Mouse (Mus musculus): Measurements from ENCODE around the gene Ulk2. TPM values are rescaled to one million over a fixed set of nuclear protein-coding genes. Genes with fewer than 3 reads are reported as not detected.
"Not testable (repeated sequence)": the region's sequence is repeated elsewhere in the genome, so short reads cannot be mapped to it uniquely, and the experiment has no call there.

Ulk2 gene
- polyA plus RNA-seq, 1 experiment from 2014 or later, result 31.4 TPM

DNA sequence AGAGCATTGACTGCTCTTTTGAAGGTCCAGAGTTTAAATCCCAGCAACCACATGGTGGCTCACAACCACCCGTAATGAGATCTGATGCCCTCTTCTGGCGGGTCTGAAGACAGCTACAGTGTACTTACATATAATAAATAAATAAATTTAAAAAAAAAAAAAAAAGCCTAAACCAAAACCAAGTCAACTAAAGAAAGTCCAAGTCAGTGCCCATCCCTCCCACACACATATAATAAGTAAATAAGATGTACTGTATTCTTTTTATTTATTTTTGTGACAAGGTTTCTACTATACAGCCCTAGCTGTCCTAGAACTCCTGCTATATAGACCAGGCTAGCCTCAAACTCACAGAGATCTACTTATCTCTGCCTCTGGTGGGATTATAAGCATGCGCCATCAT, 14.2 kb downstream of the Ulk2 start:
- H3K4me3 ChIP-seq (replicated peaks); H3K27ac ChIP-seq (replicated peaks); H3K4me1 ChIP-seq; H3K4me2 ChIP-seq; H3K9me3 ChIP-seq (replicated peaks); H3K9ac ChIP-seq (replicated peaks); H3K27me3 ChIP-seq (replicated peaks); ATAC-seq (ENCODE audit: low FRiP score): not testable (repeated sequence)
- 75% methylated on average over 3 of the region's 3 CpGs for WGBS
- peaks cover 46% of the 10 kb centered on the region for H3K36me3 ChIP-seq

DNA sequence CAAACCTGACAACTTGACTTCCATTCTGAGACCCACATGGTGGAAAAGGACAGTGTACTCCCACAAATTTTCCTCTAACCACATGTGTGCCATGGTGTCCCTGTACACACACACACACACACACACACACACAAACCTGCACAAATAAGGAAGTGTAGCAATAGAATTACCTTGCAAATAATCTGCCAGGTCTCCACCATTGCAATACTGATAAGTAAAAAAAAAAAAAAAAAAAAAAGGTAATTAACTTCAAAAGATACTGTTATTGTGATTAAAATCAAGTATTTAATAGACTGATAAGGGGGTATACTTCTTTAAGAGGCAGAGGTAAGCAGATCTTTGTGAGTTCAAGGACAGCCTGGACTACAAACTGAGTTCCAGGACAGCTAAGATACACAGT, 14.9 kb downstream of the Ulk2 start:
- Histone ChIP-seq H3K27me3 (replicated peaks) (no peaks in the 10 kb centered on the region), H3K4me1 (no peaks in the 10 kb centered on the region), H3K4me2 (no peak overlapping the region), H3K36me3 (peaks cover 43% of the 10 kb centered on the region), H3K27ac (replicated peaks) (no peak overlapping the region), H3K9ac (replicated peaks) (no peak overlapping the region), H3K9me3 (replicated peaks) (no peaks in the 10 kb centered on the region), H3K4me3 (replicated peaks) (no peak overlapping the region)
- no peak for ATAC-seq (ENCODE audit: low FRiP score)

DNA sequence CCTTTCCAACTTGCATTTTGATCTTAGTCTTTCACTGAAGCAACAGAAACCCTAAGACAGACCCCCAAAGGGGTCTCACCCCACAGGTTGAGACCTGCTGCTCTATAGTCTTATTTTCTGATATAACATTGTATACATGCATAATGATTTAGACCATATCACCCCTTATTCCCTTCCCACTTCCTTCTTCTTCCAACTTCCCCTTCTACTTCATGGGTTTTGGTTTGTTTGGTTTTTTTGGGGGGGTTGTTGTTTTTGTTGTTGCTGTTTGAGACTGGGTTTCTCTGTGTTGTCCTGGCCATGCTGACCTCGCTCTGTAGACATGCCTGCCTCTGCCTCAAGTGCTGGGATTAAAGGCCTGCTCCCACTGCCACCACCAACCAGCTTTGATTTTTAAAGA, 15.7 kb downstream of the Ulk2 start:
- no peak for ATAC-seq (ENCODE audit: low FRiP score)
- H3K4me1 ChIP-seq, result no peaks in the 10 kb centered on the region
- WGBS, result 100% methylated on average over 1 of the region's 1 CpGs
- no peaks in the 10 kb centered on the region for H3K9me3 ChIP-seq (replicated peaks)
- H3K9ac ChIP-seq (replicated peaks), result no peak overlapping the region
- no peaks in the 10 kb centered on the region for H3K27me3 ChIP-seq (replicated peaks)
- H3K27ac ChIP-seq (replicated peaks), result no peak overlapping the region
- peaks cover 46% of the 10 kb centered on the region for H3K36me3 ChIP-seq
- H3K4me2 ChIP-seq, result no peak overlapping the region
- H3K4me3 ChIP-seq (replicated peaks), result no peak overlapping the region

GRCm38 (mm10) chr11:61809793-61810192, 45.1 kb downstream of the Ulk2 start:
- no peak for ATAC-seq (ENCODE audit: low FRiP score)
- no peaks in the 10 kb centered on the region for H3K9me3 ChIP-seq (replicated peaks)
- no peak overlapping the region for H3K27ac ChIP-seq (replicated peaks)
- H3K4me2 ChIP-seq, result no peak overlapping the region
- H3K4me3 ChIP-seq (replicated peaks), result no peak overlapping the region
- no peaks in the 10 kb centered on the region for H3K4me1 ChIP-seq
- peaks cover 75% of the 10 kb centered on the region for H3K36me3 ChIP-seq
- H3K9ac ChIP-seq (replicated peaks), result no peak overlapping the region
- WGBS, result 15% methylated on average over 4 of the region's 4 CpGs
- no peaks in the 10 kb centered on the region for H3K27me3 ChIP-seq (replicated peaks)

GRCm38 (mm10) chr11:61808551-61809117, 46.2 kb downstream of the Ulk2 start:
- Histone ChIP-seq H3K4me3 (replicated peaks) (no peak overlapping the region), H3K4me1 (no peaks in the 10 kb centered on the region), H3K4me2 (no peak overlapping the region), H3K27me3 (replicated peaks) (no peaks in the 10 kb centered on the region), H3K36me3 (peaks cover 67% of the 10 kb centered on the region), H3K9me3 (replicated peaks) (no peaks in the 10 kb centered on the region), H3K9ac (replicated peaks) (no peak overlapping the region), H3K27ac (replicated peaks) (no peak overlapping the region)
- 94% methylated on average over 2 of the region's 2 CpGs for WGBS
- ATAC-seq (ENCODE audit: low FRiP score), result no peak

GRCm38 (mm10) chr11:61793441-61793840, 61.4 kb downstream of the Ulk2 start:
- Histone ChIP-seq H3K4me1 (no peaks in the 10 kb centered on the region), H3K9ac (replicated peaks) (no peak overlapping the region), H3K36me3 (peaks cover 57% of the 10 kb centered on the region), H3K4me3 (replicated peaks) (no peak overlapping the region), H3K27me3 (replicated peaks) (no peaks in the 10 kb centered on the region), H3K27ac (replicated peaks) (no peak overlapping the region), H3K9me3 (replicated peaks) (no peaks in the 10 kb centered on the region), H3K4me2 (no peak overlapping the region)
- 89% methylated on average over 1 of the region's 1 CpGs for WGBS
- no peak for ATAC-seq (ENCODE audit: low FRiP score)

GRCm38 (mm10) chr11:61788550-61788949, 66.3 kb downstream of the Ulk2 start:
- Histone ChIP-seq H3K4me2 (no peak overlapping the region), H3K9ac (replicated peaks) (no peak overlapping the region), H3K27ac (replicated peaks) (no peak overlapping the region), H3K36me3 (peaks cover 64% of the 10 kb centered on the region), H3K4me3 (replicated peaks) (no peak overlapping the region), H3K27me3 (replicated peaks) (no peaks in the 10 kb centered on the region), H3K4me1 (no peaks in the 10 kb centered on the region), H3K9me3 (replicated peaks) (no peaks in the 10 kb centered on the region)
- WGBS, result 87% methylated on average over 1 of the region's 1 CpGs
- no peak for ATAC-seq (ENCODE audit: low FRiP score)

DNA sequence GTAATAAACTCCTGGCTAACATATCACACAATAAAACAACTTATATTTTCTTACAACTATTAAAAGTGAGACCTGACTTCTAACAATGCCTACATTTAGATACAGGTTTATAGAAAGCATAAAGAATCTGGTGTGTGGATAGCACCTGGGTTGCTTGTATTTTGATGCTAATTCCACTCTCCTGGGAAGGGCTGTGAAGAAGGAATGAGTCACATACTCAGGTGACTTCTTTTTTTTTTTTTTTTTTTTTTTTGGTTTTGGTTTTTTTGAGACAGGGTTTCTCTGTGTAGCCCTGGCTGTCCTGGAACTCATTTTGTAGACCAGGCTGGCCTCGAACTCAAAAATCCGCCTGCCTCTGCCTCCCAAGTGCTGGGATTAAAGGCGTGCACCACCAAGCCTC, 72.3 kb downstream of the Ulk2 start:
- H3K9ac ChIP-seq (replicated peaks); H3K27me3 ChIP-seq (replicated peaks); H3K4me3 ChIP-seq (replicated peaks); H3K4me1 ChIP-seq; H3K4me2 ChIP-seq; ATAC-seq (ENCODE audit: low FRiP score); H3K27ac ChIP-seq (replicated peaks); H3K9me3 ChIP-seq (replicated peaks): not testable (repeated sequence)
- peaks cover 59% of the 10 kb centered on the region for H3K36me3 ChIP-seq
- WGBS, result 97% methylated on average over 3 of the region's 3 CpGs

- Histone ChIP-seq H3K9ac (replicated peaks) (no peak overlapping the region), H3K4me1 (no peaks in the 10 kb centered on the region), H3K9me3 (replicated peaks) (no peaks in the 10 kb centered on the region), H3K4me3 (replicated peaks) (no peak overlapping the region), H3K27ac (replicated peaks) (no peak overlapping the region), H3K36me3 (peaks cover 47% of the 10 kb centered on the region), H3K4me2 (no peak overlapping the region), H3K27me3 (replicated peaks) (no peaks in the 10 kb centered on the region)
- WGBS, result 81% methylated on average over 4 of the region's 4 CpGs
- ATAC-seq (ENCODE audit: low FRiP score), result no peak
These were observed 80.2 kb downstream of the Ulk2 start for GRCm38 (mm10) chr11:61774551-61775149.

- Histone ChIP-seq H3K4me3 (replicated peaks) (peak within 1 kb of the TSS; percentile 67), H3K4me2 (peak within 1 kb of the TSS; percentile 67), H3K36me3 (0 out of 2 replicates have a peak, but pooled peaks cover 3% of the 10 kb centered on the region), H3K4me1 (peaks cover 15% of the 10 kb centered on the region), H3K27me3 (replicated peaks) (no peaks in the 10 kb centered on the region), H3K9me3 (replicated peaks) (no peaks in the 10 kb centered on the region), H3K9ac (replicated peaks) (peak within 1 kb of the TSS; percentile 72), H3K27ac (replicated peaks) (peak within 1 kb of the TSS; percentile 92)
- ATAC-seq (ENCODE audit: low FRiP score), result peak; percentile 96
- WGBS, result under 1% methylated on average over 51 of the region's 51 CpGs
These were observed 93.1 kb downstream of the Ulk2 start, which contains the start of gene Prpsap2 for GRCm38 (mm10) chr11:61761584-61762407. TSS of gene Prpsap2 (minus strand) at chr11:61762088.

DNA sequence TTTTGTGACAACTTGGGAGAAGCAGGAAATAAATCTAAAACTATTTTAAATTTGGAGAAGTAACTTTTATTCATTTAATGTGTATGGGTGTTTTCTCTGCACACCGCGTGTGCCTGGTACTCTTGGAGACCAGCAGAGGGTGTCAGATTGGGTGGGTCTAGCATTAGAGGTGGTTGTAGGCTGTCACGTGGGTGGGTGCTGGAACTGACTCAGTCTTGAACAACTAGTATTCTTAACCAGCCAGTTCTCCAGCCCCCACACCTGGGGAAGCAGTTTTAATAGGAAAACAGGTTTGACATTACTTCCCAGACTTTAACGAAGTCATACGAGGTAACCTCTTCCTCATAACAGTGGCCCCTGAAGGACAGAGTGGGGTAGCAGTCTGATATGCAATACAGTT, 94.4 kb downstream of the Ulk2 start:
- Histone ChIP-seq H3K27me3 (replicated peaks) (no peaks in the 10 kb centered on the region), H3K9ac (replicated peaks) (no peak overlapping the region), H3K9me3 (replicated peaks) (no peaks in the 10 kb centered on the region), H3K27ac (replicated peaks) (no peak overlapping the region), H3K36me3 (peaks cover 12% of the 10 kb centered on the region), H3K4me3 (replicated peaks) (peak overlapping the region; percentile 67), H3K4me1 (peaks cover 15% of the 10 kb centered on the region), H3K4me2 (peak overlapping the region; percentile 67)
- 77% methylated on average over 5 of the region's 5 CpGs for WGBS
- no peak for ATAC-seq (ENCODE audit: low FRiP score)

GRCm38 (mm10) chr11:61757151-61757550, 97.7 kb downstream of the Ulk2 start:
- H3K9ac ChIP-seq (replicated peaks), result no peak overlapping the region
- H3K27ac ChIP-seq (replicated peaks), result no peak overlapping the region
- H3K27me3 ChIP-seq (replicated peaks), result no peaks in the 10 kb centered on the region
- 93% methylated on average over 2 of the region's 2 CpGs for WGBS
- ATAC-seq (ENCODE audit: low FRiP score), result no peak
- H3K4me3 ChIP-seq (replicated peaks), result no peak overlapping the region
- peaks cover 39% of the 10 kb centered on the region for H3K36me3 ChIP-seq
- H3K4me1 ChIP-seq, result peaks cover 15% of the 10 kb centered on the region
- H3K4me2 ChIP-seq, result no peak overlapping the region
- H3K9me3 ChIP-seq (replicated peaks), result no peaks in the 10 kb centered on the region
